Mouse (Mus musculus) thymus, adult 2 months (tissue): ENCODE measurements around the gene Ncln. TPM values are rescaled to one million over a fixed set of nuclear protein-coding genes. Genes with fewer than 3 reads are reported as not detected.

Experiments used
- DNase-seq: peaks from one replicate; pipeline ENCODE4 v3.0.0; 2021
- H3K27ac ChIP-seq: fragments of 200-500 bp; 2 replicates; pipeline ENCODE4 v1.5.1; 2012; ENCODE audit warnings: low read length, control low read depth; ENCODE audit not compliant: control insufficient read depth, insufficient read depth
- H3K27me3 ChIP-seq: fragments of 200-500 bp; 2 replicates; pipeline ENCODE4 v1.6.1; 2012; ENCODE audit warnings: mild to moderate bottlenecking, low read length, moderate library complexity, mixed read lengths; ENCODE audit not compliant: control insufficient read depth, insufficient read depth
- H3K36me3 ChIP-seq: fragments of 200-500 bp; 2 replicates; pipeline ENCODE4 v1.6.1; 2012; ENCODE audit warnings: mild to moderate bottlenecking, low read length, moderate library complexity; ENCODE audit not compliant: control insufficient read depth, insufficient read depth
- H3K4me1 ChIP-seq: fragments of 200-500 bp; replicated peaks from 2 replicates; pipeline ENCODE4 v1.6.1; 2012; ENCODE audit warnings: low read length; ENCODE audit not compliant: control insufficient read depth, insufficient read depth
- H3K4me3 ChIP-seq: fragments of 200-500 bp; 2 replicates; pipeline ENCODE4 v1.5.1; 2012; ENCODE audit warnings: mild to moderate bottlenecking, low read length, control low read depth, moderate library complexity; ENCODE audit not compliant: control insufficient read depth, insufficient read depth
- CTCF ChIP-seq: fragments of 200-500 bp; IDR thresholded peaks from 2 replicates; pipeline ENCODE4 v1.5.1; 2012; ENCODE audit warnings: mild to moderate bottlenecking, control low read depth, low read length, moderate library complexity, borderline replicate concordance; ENCODE audit not compliant: control insufficient read depth, poor library complexity, insufficient read depth; ENCODE audit errors: extremely low read depth
- POLR2A ChIP-seq: fragments of 200-500 bp; IDR thresholded peaks from 2 replicates; pipeline ENCODE4 v1.6.1; 2012; ENCODE audit warnings: mild to moderate bottlenecking, low read length, control low read depth, moderate library complexity; ENCODE audit not compliant: control insufficient read depth, poor library complexity, insufficient read depth; ENCODE audit errors: extremely low read depth
- WGBS: fragments of 180-500 bp; shearing (Covaris S2); methylation state at CpG from one replicate; pipeline ENCODE4 v1.1.7; 2018; 5-methylcytosine and 5-hydroxymethylcytosine counted together
- polyA plus RNA-seq: library from polyadenylated mRNA; depleted of rRNA; stranded (reverse); fragments of >200 nt; gene quantifications from 2 replicates; pipeline ENCODE4 v1.2.3, GENCODE M21; 2012

The Ncln gene
- polyA plus RNA-seq, 1 experiment: 337 TPM

DNA sequence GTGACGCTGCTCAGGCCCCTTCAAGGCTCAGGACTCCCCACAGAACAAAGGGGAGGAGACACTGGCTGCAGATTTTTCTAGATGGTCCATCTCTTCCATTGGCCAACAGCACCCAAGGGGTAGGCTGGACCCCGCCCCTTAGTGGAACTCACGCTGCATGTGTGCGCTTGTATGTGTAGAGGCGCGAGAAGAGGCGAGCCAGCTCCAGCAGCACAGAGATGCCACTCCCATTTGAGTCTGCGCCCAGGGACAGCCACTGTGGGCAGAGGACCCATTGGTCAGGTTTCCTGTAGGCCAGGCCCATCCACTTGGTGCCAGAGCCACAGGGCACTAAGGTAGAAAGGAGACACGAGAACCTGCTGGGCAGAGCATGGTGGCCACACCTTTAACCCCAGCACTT is 5.2 kb downstream of the Ncln start:
- H3K4me1 ChIP-seq: peaks cover 12% of the 10 kb centered on the region
- WGBS: 99% methylated on average over 9 of the region's 9 CpGs
- TF ChIP-seq POLR2A (no peak), CTCF (no peak)
- H3K36me3 ChIP-seq: peaks cover 23% of the 10 kb centered on the region
- H3K27me3 ChIP-seq: no peaks in the 10 kb centered on the region
- no peak overlapping the region for H3K27ac ChIP-seq
- H3K4me3 ChIP-seq: no peak overlapping the region
- no peak for DNase-seq

DNA sequence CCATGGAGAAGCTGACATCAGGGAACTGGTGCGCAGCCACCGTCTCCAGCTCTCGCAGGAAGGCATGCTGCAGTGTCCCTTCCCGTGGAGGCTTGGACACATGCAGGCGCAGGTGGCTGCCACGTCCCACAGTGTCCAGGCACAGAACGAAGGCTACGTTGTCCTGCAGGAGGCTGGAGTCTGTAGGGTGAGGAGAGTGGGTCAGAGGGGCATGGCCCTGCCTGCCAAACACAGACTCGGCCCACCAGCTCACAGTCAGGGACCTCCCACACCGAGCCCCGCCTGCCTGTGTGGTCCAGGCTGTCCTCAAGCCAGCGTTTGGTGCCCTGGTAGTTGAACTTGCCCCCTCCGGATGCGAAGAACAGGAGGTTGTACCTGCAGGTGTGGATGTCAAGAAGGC is 6.3 kb downstream of the Ncln start:
- H3K27ac ChIP-seq: no peak overlapping the region
- DNase-seq: no peak
- H3K36me3 ChIP-seq: peaks cover 23% of the 10 kb centered on the region
- H3K4me3 ChIP-seq: no peak overlapping the region
- no peaks in the 10 kb centered on the region for H3K27me3 ChIP-seq
- H3K4me1 ChIP-seq: peaks cover 3% of the 10 kb centered on the region
- TF ChIP-seq CTCF (no peak), POLR2A (no peak)
- 97% methylated on average over 14 of the region's 14 CpGs for WGBS

DNA sequence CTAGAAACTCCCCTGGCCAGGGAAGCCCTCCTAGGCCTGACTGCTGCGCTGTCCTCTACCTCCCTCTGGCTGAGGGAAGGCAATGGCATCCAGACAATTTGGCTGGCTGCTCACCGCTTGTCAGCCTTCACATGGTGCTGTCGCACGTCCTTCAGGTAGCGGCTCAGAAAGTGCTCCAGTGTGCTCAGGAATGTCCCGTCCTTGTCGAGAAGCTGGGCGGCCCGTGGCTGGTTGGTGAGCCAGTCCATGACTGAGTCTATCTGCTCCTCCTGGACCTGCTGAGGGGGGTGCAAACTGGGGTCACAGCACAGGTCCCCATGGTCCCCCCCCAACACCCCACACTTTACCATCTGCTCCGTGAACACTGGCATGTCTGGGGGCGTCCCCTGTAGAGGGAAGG is 8.1 kb downstream of the Ncln start:
- no peak overlapping the region for H3K27ac ChIP-seq
- no peaks in the 10 kb centered on the region for H3K4me1 ChIP-seq
- WGBS: 96% methylated on average over 11 of the region's 11 CpGs
- DNase-seq: no peak
- no peak overlapping the region for H3K4me3 ChIP-seq
- no peaks in the 10 kb centered on the region for H3K27me3 ChIP-seq
- TF ChIP-seq POLR2A (no peak), CTCF (no peak)
- H3K36me3 ChIP-seq: peaks cover 23% of the 10 kb centered on the region

DNA sequence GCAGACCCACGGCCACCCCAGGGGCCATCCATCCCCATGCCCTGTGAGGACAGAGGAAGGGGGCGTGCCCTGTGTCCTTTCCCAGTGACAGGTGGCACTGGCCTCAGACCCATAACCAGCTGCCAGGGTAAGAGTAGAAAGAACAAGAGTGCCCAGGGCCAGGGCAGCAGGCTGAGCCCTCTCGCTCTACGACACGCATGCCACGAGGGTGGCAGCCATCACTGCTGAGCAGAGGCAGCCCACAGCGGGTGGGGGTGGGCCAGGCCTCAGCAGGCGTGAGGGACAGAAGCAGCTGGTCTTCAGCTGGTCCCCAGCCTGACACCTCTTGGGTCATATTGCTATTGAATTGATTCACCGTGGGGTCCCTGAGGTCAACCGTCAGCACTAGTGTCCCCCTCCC is 9.7 kb downstream of the Ncln start:
- Histone ChIP-seq H3K27me3 (peaks cover 3% of the 10 kb centered on the region; the same call in 1 of the 2 replicates), H3K36me3 (peaks cover 22% of the 10 kb centered on the region), H3K4me3 (no peak overlapping the region), H3K4me1 (0 out of 2 replicates have a peak, but pooled peaks cover 8% of the 10 kb centered on the region), H3K27ac (no peak overlapping the region)
- no peak for DNase-seq
- WGBS: 94% methylated on average over 10 of the region's 10 CpGs
- no peak for TF ChIP-seq POLR2A
- TF ChIP-seq CTCF: no peak

DNA sequence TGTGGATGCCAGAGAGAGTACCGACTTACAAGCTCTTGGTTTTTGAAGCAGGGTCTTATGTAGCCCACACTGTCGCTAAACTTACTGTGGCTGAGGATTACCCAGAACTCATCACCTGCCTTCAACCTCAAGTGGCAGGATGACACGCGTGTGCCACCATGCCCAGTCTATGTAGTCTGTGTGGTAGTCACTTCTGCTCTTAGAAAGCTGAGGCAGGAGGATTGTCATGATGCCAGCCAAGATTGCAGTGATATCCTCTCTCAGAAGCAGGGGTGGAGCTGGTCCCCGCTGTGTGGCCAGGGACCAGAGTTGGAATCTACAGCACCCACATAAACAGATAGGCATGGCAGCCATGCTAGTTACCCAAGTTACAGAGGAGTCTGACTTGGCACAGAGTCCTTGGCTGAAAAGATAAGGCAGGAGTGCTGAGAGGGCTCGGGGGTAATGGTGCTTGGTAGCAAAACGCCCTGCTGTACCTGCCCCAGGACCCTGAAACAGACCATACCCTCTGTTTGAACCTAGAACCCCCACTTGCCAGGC is 10.6 kb downstream of the Ncln start:
- WGBS: 80% methylated on average over 7 of the region's 7 CpGs
- Histone ChIP-seq H3K4me1 (0 out of 2 replicates have a peak, but pooled peaks cover 8% of the 10 kb centered on the region), H3K27ac (no peak overlapping the region)

DNA sequence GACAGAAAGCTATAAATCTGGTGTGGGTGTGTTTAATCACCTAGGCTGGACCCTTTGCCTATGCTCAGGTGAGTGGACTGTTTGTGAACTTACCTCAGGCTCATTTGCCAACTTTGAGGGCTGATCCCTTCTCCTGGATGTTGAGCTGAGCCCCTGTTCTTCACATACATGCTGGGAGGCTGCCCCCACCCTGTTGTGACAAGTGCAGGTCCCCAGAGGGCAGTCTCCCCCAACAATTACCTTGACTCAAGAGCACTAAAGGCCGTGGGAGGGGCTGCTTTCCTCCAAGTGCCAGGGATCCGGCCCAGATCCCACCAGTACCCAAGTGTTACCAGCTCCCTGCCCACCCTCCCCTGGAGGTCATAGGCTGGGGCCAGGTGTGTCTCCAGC is 11.1 kb downstream of the Ncln start:
- TF ChIP-seq POLR2A (no peak), CTCF (no peak; the same call in 1 of the 2 replicates)
- Histone ChIP-seq H3K36me3 (peaks cover 19% of the 10 kb centered on the region), H3K4me1 (0 out of 2 replicates have a peak, but pooled peaks cover 8% of the 10 kb centered on the region), H3K27ac (no peak overlapping the region), H3K27me3 (peaks cover 5% of the 10 kb centered on the region; the same call in 1 of the 2 replicates), H3K4me3 (no peak overlapping the region)
- WGBS: 13% methylated on average over 2 of the region's 2 CpGs
- peak; percentile 51 for DNase-seq

More for the DNA sequence above, 10.6 kb downstream of the Ncln start:
- TF ChIP-seq POLR2A (no peak), CTCF (no peak)
- peaks cover 5% of the 10 kb centered on the region; the same call in 1 of the 2 replicates for H3K27me3 ChIP-seq
- H3K36me3 ChIP-seq: peaks cover 19% of the 10 kb centered on the region
- no peak for DNase-seq
- H3K4me3 ChIP-seq: no peak overlapping the region

DNA sequence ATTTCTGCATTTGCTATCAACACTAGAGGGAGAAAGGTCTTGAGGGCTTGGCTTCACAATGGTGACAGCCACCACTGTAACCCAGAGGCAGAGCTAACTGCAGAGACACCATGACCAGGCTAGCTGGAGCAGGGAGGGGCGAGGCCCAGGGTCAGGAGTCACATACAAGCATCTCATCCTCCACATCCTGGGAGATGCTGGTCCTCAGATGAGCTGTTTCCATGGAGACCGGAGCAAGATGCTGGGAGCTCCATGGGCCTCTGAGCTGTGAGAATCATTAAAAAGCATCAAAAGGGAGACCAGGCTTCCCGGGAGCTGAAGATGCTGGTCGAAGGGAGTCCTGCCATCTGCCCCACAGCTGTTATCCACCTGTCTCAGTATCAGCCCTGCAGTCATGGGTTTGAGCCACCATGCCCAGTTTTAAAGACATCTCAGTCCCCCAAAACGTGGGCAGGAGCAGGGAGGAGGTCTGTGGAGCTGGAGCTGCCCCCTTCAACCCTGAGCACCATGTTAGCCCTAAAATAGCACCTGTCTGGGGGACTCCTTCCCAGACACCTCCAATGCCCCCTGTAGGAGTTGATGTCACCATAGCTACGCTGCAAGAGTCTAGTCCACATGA is 11.6 kb downstream of the Ncln start:
- Histone ChIP-seq H3K27me3 (peaks cover 5% of the 10 kb centered on the region; the same call in 1 of the 2 replicates), H3K36me3 (peaks cover 15% of the 10 kb centered on the region), H3K27ac (no peak overlapping the region), H3K4me1 (0 out of 2 replicates have a peak, but pooled peaks cover 8% of the 10 kb centered on the region), H3K4me3 (no peak overlapping the region)
- no peak for DNase-seq
- TF ChIP-seq POLR2A: no peak
- TF ChIP-seq CTCF: no peak
- WGBS: 66% methylated on average over 6 of the region's 6 CpGs
